Mouse (Mus musculus): ENCODE measurements around the gene Zfp651.

GRCm38 (mm10) chr9:121791757-121792521, 32.8 kb downstream of the Zfp651 start, which contains the start of gene Hhatl:
- TF ChIP-seq MAX (IDR thresholded peaks at IDR 0.05; ENCODE audit: low read depth) (no peak), USF1 (IDR thresholded peaks at IDR 0.05; ENCODE audit: low read depth) (no peak), POLR2A (IDR thresholded peaks at IDR 0.05; ENCODE audit: insufficient read length, low read depth) (no peak), CEBPB (IDR thresholded peaks at IDR 0.05; ENCODE audit: insufficient read depth, poor library complexity, severe bottlenecking) (no peak), E2F4 (IDR thresholded peaks at IDR 0.05; ENCODE audit: insufficient read depth) (no peak), POLR2AphosphoS2 (IDR thresholded peaks at IDR 0.05; ENCODE audit: insufficient read length, low read depth) (no peak)

Measured in myocyte (in vitro differentiated cells).